33 mouse cellular contexts compared by ENCODE assay signal in genomic region chr14:20215826-20216225, GRCm38 (mm10). TPM values are rescaled to one million over a fixed set of nuclear protein-coding genes. Genes with fewer than 3 reads are reported as not detected.
A peak's percentile ranks its signal among the peaks of the same experiment; 100 is the strongest.
DNase-seq lines count a peak whose midpoint lies in the region; TF ChIP-seq lines count a peak whose summit lies in the region.
"Had no signal": no experiment of that assay in that cellular context is flagged by ENCODE, and none has a peak within 500 bp of the region (broad histone marks: within the 10 kb centered on the region; RNA-seq: fewer than 3 reads in every experiment).

No protein-coding gene starts in this region.

- DNase-seq in thymus, postnatal 4 days, result peak; percentile 28
- no peak for DNase-seq in thymus, adult 18-20 months
- no peak for DNase-seq in ES-E14 (ENCODE audit: low read depth, low spot score)
- peak; percentile 8 for DNase-seq in induced T-regulatory cell, adult 2 months (ENCODE audit: low read depth)
- no peak for DNase-seq in Muller cell, postnatal 12 days (ENCODE audit: inconsistent ontology term)
- DNase-seq in adrenal gland, adult 2 months, result no peak
- DNase-seq: adrenal gland, postnatal 10 days; cerebellum, adult 9-10 months; gastrocnemius, postnatal 14 days; heart, adult 11 months; heart, postnatal 36 days; kidney, adult 9 months; kidney, postnatal 10 days; layer of hippocampus, adult 9-11 months; liver, embryonic 13.5 days; lung, adult 18-20 months; lung, postnatal 10 days; retina, postnatal 1 day; right cerebral cortex, postnatal 25 days had no signal

- in situ Hi-C loops in ES-E14 (cut with MboI; ENCODE audit: low sequenced_read_pairs in 2 of 2, unreplicated experiment in 2 of 2), result no loop called here

- peak overlapping the region; percentile 53 for H3K9ac ChIP-seq in ES-E14 (ENCODE audit: insufficient read depth, low read depth, low read length, poor library complexity, severe bottlenecking)
- H3K9ac ChIP-seq: forebrain, embryonic 13.5 days; hindbrain, embryonic 13.5 days; limb, embryonic 15.5 days; liver, embryonic 13.5 days; midbrain, embryonic 15.5 days; neural tube, embryonic 15.5 days had no signal

- no peaks in the 10 kb centered on the region for H3K9me3 ChIP-seq in ES-E14 (ENCODE audit: control insufficient read depth, insufficient read depth, low read depth, low read length)
- H3K9me3 ChIP-seq: forebrain, embryonic 13.5 days; heart, embryonic 10.5 days; hindbrain, embryonic 13.5 days; limb, embryonic 10.5 days; limb, embryonic 15.5 days; liver, embryonic 13.5 days; midbrain, embryonic 10.5 days; midbrain, embryonic 15.5 days; neural tube, embryonic 15.5 days had no signal

- peak overlapping the region; percentile 100 for H3K27ac ChIP-seq in ES-E14 (ENCODE audit: insufficient read depth, low read depth, low read length, poor library complexity, severe bottlenecking)
- H3K27ac ChIP-seq: forebrain, embryonic 13.5 days; heart, embryonic 10.5 days; hindbrain, embryonic 13.5 days; limb, embryonic 10.5 days; limb, embryonic 15.5 days; liver, embryonic 13.5 days; midbrain, embryonic 10.5 days; midbrain, embryonic 15.5 days; neural tube, embryonic 15.5 days; stomach, postnatal 0 days had no signal

- peaks cover 30 to 43% of the 10 kb centered on the region in 2 experiments for H3K4me1 ChIP-seq in ES-E14 (ENCODE audit: control insufficient read depth in 2 of 2, insufficient read depth in 2 of 2, low read length in 2 of 2, poor library complexity in 1 of 2)
- H3K4me1 ChIP-seq: heart, embryonic 10.5 days; hindbrain, embryonic 13.5 days; limb, embryonic 15.5 days; midbrain, embryonic 15.5 days; neural tube, embryonic 15.5 days had no signal

- H3K4me3 ChIP-seq in ES-E14 (ENCODE audit: insufficient read depth in 1 of 2, low read depth in 1 of 2, low read length in 2 of 2, poor library complexity in 1 of 2, severe bottlenecking in 1 of 2), result no peak overlapping the region
- H3K4me3 ChIP-seq: forebrain, embryonic 13.5 days; heart, embryonic 10.5 days; hindbrain, embryonic 13.5 days; limb, embryonic 10.5 days; limb, embryonic 15.5 days; liver, embryonic 13.5 days; midbrain, embryonic 10.5 days; midbrain, embryonic 15.5 days; neural tube, embryonic 15.5 days had no signal

- H3K36me3 ChIP-seq in ES-E14 (ENCODE audit: control insufficient read depth, insufficient read depth, low read length, poor library complexity, severe bottlenecking), result no peaks in the 10 kb centered on the region
- H3K36me3 ChIP-seq: heart, embryonic 10.5 days; hindbrain, embryonic 13.5 days; limb, embryonic 10.5 days; limb, embryonic 15.5 days; liver, embryonic 13.5 days; midbrain, embryonic 10.5 days; midbrain, embryonic 15.5 days; neural tube, embryonic 15.5 days had no signal

TF ChIP-seq in ES-E14, 5 proteins besides CTCF, POLR2A, EP300 and RAD21:
- TF ChIP-seq ZC3H11A (IDR thresholded peaks at IDR 0.05; ENCODE audit: borderline replicate concordance, low read depth, low read length) (no peak), HCFC1 (IDR thresholded peaks at IDR 0.05; ENCODE audit: borderline replicate concordance, insufficient read depth, low read length) (no peak), ZNF384 (IDR thresholded peaks at IDR 0.05; ENCODE audit: low read depth, low read length) (no peak), CHD2 (IDR thresholded peaks at IDR 0.05; ENCODE audit: low read depth, low read length) (no peak), MAFK (IDR thresholded peaks at IDR 0.05; ENCODE audit: insufficient read depth, low read depth, low read length) (no peak)

RNA-seq across cellular contexts. Expression of gene Kcnk5, which starts 34.2 kb away (rescaled TPM):
- 68.6 and 129 TPM in 2 replicates for total RNA-seq in ES-E14 (2012; rRNA removed)
- total RNA-seq in adrenal gland, adult 2 months (2021), result 1 to 10 TPM; 8.6 to 9.5 TPM
- polyA plus RNA-seq in adrenal gland, adult 2 months (2012; rRNA removed), result 6.4 and 9.8 TPM in 2 replicates

RNA-seq across cellular contexts. Expression of gene Kcnk16, which starts 53.2 kb away (rescaled TPM):
- 0.26 TPM in 1 of 2 replicates, not detected in the other for total RNA-seq in ES-E14 (2012; rRNA removed)
- not detected for total RNA-seq in adrenal gland, adult 2 months (2021)
- not detected in 2 replicates for polyA plus RNA-seq in adrenal gland, adult 2 months (2012; rRNA removed)
- total RNA-seq: adrenal gland, postnatal 10 days; CH12.LX; gastrocnemius, postnatal 14 days; heart, postnatal 36 days; left cerebral cortex, postnatal 10 days had no signal
- polyA plus RNA-seq: C2C12; cortical plate, adult 2 months; forebrain, embryonic 13.5 days; heart, embryonic 16.5 days; hindbrain, embryonic 13.5 days; limb, embryonic 10.5 days; midbrain, embryonic 10.5 days; midbrain, embryonic 15.5 days; neural tube, embryonic 15.5 days had no signal

Comparison
In these comparisons a context has a peak if more than half of its experiments do, and no peak if none do; other contexts are left out.
1. DNase-seq: peak in thymus, postnatal 4 days (single experiment) and induced T-regulatory cell, adult 2 months (single experiment); none in thymus, adult 18-20 months (0 of 2), ES-E14 (single experiment), Muller cell, postnatal 12 days (single experiment) and adrenal gland, adult 2 months (single experiment).